In genomic region chr2:125530665-125531064, GRCm38 (mm10) we compare ENCODE assay signal across 12 mouse cellular contexts. TPM values are rescaled to one million over a fixed set of nuclear protein-coding genes. Genes with fewer than 3 reads are reported as not detected.
DNase-seq lines count a peak whose midpoint lies in the region; ATAC-seq and TF ChIP-seq lines count a peak whose summit lies in the region.
"Had no signal": no experiment of that assay in that cellular context is flagged by ENCODE, and none has a peak within 500 bp of the region (broad histone marks: within the 10 kb centered on the region; RNA-seq: fewer than 3 reads in every experiment).

No protein-coding gene starts in this region.

- no peak overlapping the region for H3K9ac ChIP-seq in heart, postnatal 0 days (replicated peaks; ENCODE audit: low read depth, low read length)

- DNase-seq in Muller cell, postnatal 12 days (ENCODE audit: inconsistent ontology term): peak; percentile 94
- peak; percentile 71 for DNase-seq in gastrocnemius, adult 2 months
- peak; percentile 65 for DNase-seq in heart, postnatal 0 days (ENCODE audit: low spot score)
- DNase-seq in lung, postnatal 10 days: peak; percentile 57
- DNase-seq in left cerebral cortex, adult 18-20 months (ENCODE audit: low spot score in 2 of 2): no peak
- DNase-seq in layer of hippocampus, adult 18-20 months (ENCODE audit: low spot score in 2 of 2): no peak
- DNase-seq in c-Kit-positive CD71-positive TER-119-positive erythroid progenitor cells, embryonic 14.5 days (ENCODE audit: low spot score): no peak
- DNase-seq in cerebellum, postnatal 36 days: no peak
- DNase-seq: adrenal gland, adult 2 months; cerebellum, adult 9-10 months had no signal

- 36% methylated on average over 6 of the region's 6 CpGs for WGBS in heart, postnatal 0 days

- H3K9me3 ChIP-seq in heart, postnatal 0 days (replicated peaks; ENCODE audit: control insufficient read depth, low read length): no peaks in the 10 kb centered on the region
- H3K9me3 ChIP-seq: forebrain, embryonic 10.5 days had no signal

- peak overlapping the region; percentile 40; the same call in 1 of the 2 replicates for H3K27ac ChIP-seq in gastrocnemius, adult 2 months
- H3K27ac ChIP-seq in heart, postnatal 0 days (ENCODE audit: low read depth): no peak overlapping the region
- H3K27ac ChIP-seq: forebrain, embryonic 10.5 days had no signal

- H3K36me3 ChIP-seq in heart, postnatal 0 days (replicated peaks; ENCODE audit: control insufficient read depth, insufficient read depth, low read length): no peaks in the 10 kb centered on the region
- H3K36me3 ChIP-seq: forebrain, embryonic 10.5 days had no signal

- H3K4me3 ChIP-seq in gastrocnemius, adult 2 months: no peak overlapping the region
- no peak overlapping the region for H3K4me3 ChIP-seq in heart, postnatal 0 days (ENCODE audit: low read depth, low read length)
- H3K4me3 ChIP-seq: forebrain, embryonic 10.5 days had no signal

- H3K4me1 ChIP-seq in heart, postnatal 0 days (ENCODE audit: control insufficient read depth, insufficient read depth): no peaks in the 10 kb centered on the region
- H3K4me1 ChIP-seq: forebrain, embryonic 10.5 days had no signal

- no peak for TF ChIP-seq CTCF in gastrocnemius, adult 2 months (IDR thresholded peaks at IDR 0.05)
- TF ChIP-seq CTCF in heart, postnatal 0 days (IDR thresholded peaks at IDR 0.05; ENCODE audit: low read depth): no peak

- intact Hi-C loops in gastrocnemius, adult 2 months (cut with DNase I): no loop called here

- no peak overlapping the region for H3K4me2 ChIP-seq in heart, postnatal 0 days (ENCODE audit: low read depth, low read length)

- no peaks in the 10 kb centered on the region for H3K27me3 ChIP-seq in heart, postnatal 0 days (ENCODE audit: control insufficient read depth, insufficient read depth, low read length)

- TF ChIP-seq EP300 in heart, postnatal 0 days (IDR thresholded peaks at IDR 0.05; ENCODE audit: low read depth): no peak

- ATAC-seq in heart, postnatal 0 days (ENCODE audit: insufficient read depth, low read depth): peak; percentile 87

RNA-seq across cellular contexts. Expression of gene Fbn1, which starts 22.9 kb away (rescaled TPM):
- 10 to 100 TPM; 33.1 to 55.3 TPM for total RNA-seq in gastrocnemius, adult 2 months (2021)
- 101 and 127 TPM in 2 replicates for total RNA-seq in heart, postnatal 0 days (2014; rRNA removed; ENCODE audit: low replicate concordance)
- polyA plus RNA-seq in heart, postnatal 0 days (2015; fragmentation: Nextera tagmentation; extraction: Ambion mirVana): 11.7 and 12.7 TPM in 2 replicates
- total RNA-seq in left cerebral cortex, adult 18-20 months (2021): 1 to 10 TPM; 4.5 to 5.0 TPM
- total RNA-seq in layer of hippocampus, adult 18-20 months (2021): 1 to 10 TPM; 6.8 to 7.6 TPM

RNA-seq across cellular contexts. Expression of gene Gm9913, which starts 25.8 kb away (rescaled TPM):
- under 1 TPM in 1 of 2 experiments, not detected in 1; 0.08 TPM for total RNA-seq in gastrocnemius, adult 2 months (2021)
- not detected in 2 replicates for total RNA-seq in heart, postnatal 0 days (2014; rRNA removed; ENCODE audit: low replicate concordance)
- 0.42 and 0.51 TPM in 2 replicates for polyA plus RNA-seq in heart, postnatal 0 days (2015; fragmentation: Nextera tagmentation; extraction: Ambion mirVana)
- under 1 TPM; 0.12 to 0.16 TPM for total RNA-seq in left cerebral cortex, adult 18-20 months (2021)
- under 1 TPM; 0.30 to 0.53 TPM for total RNA-seq in layer of hippocampus, adult 18-20 months (2021)
- total RNA-seq: adrenal gland, adult 2 months had no signal
- polyA plus RNA-seq: adrenal gland, adult 2 months; liver, embryonic 16.5 days had no signal

Comparison
In these comparisons a context has a peak if more than half of its experiments do, and no peak if none do; other contexts are left out.
1. DNase-seq: peak in Muller cell, postnatal 12 days (single experiment), gastrocnemius, adult 2 months (single experiment), heart, postnatal 0 days (single experiment) and lung, postnatal 10 days (single experiment); none in left cerebral cortex, adult 18-20 months (0 of 2), layer of hippocampus, adult 18-20 months (0 of 2), c-Kit-positive CD71-positive TER-119-positive erythroid progenitor cells, embryonic 14.5 days (single experiment) and cerebellum, postnatal 36 days (0 of 2).